Mouse (Mus musculus) kidney, adult 2 months (tissue): Measurements from ENCODE around the gene Bclaf3. TPM values are rescaled to one million over a fixed set of nuclear protein-coding genes. Genes with fewer than 3 reads are reported as not detected.
"Not testable (repeated sequence)": the region's sequence is repeated elsewhere in the genome, so short reads cannot be mapped to it uniquely, and the experiment has no call there.

Experiments used
- DNase-seq: peaks from one replicate; pipeline ENCODE4 v3.0.0; 2021
- H3K27ac ChIP-seq: fragments of 200-500 bp; 2 replicates; pipeline ENCODE4 v1.5.1; 2012; ENCODE audit warnings: low read depth, low read length, control low read depth, inconsistent platforms; ENCODE audit not compliant: insufficient read depth
- H3K27me3 ChIP-seq: fragments of 200-500 bp; replicated peaks from 2 replicates; pipeline ENCODE4 v1.6.1; 2012; ENCODE audit warnings: mild to moderate bottlenecking, moderate library complexity, low read length, inconsistent platforms; ENCODE audit not compliant: control insufficient read depth, insufficient read depth
- H3K36me3 ChIP-seq: fragments of 200-500 bp; 2 replicates; pipeline ENCODE4 v1.6.1; 2012; ENCODE audit warnings: mild to moderate bottlenecking, moderate library complexity, low read length, inconsistent platforms; ENCODE audit not compliant: control insufficient read depth, insufficient read depth
- H3K4me1 ChIP-seq: fragments of 200-500 bp; 2 replicates; pipeline ENCODE4 v1.6.1; 2011; ENCODE audit warnings: low read length; ENCODE audit not compliant: control insufficient read depth, insufficient read depth
- H3K4me3 ChIP-seq: fragments of 200-500 bp; 2 replicates; pipeline ENCODE4 v1.5.1; 2011; ENCODE audit warnings: mild to moderate bottlenecking, low read depth, low read length, control low read depth; ENCODE audit not compliant: insufficient read depth
- CTCF ChIP-seq: fragments of 200-500 bp; conservative IDR thresholded peaks from 2 replicates; pipeline ENCODE4 v1.5.1; 2011; ENCODE audit warnings: low read depth, mild to moderate bottlenecking, control low read depth, low read length, moderate library complexity, mixed read lengths; ENCODE audit not compliant: insufficient read depth, insufficient read length
- POLR2A ChIP-seq: fragments of 200-500 bp; IDR thresholded peaks from one replicate; pipeline ENCODE4 v1.6.1; 2011; ENCODE audit warnings: low read depth, low read length, control low read depth
- WGBS: fragments of 180-500 bp; shearing (Covaris S2); methylation state at CpG from one replicate; pipeline ENCODE4 v1.1.7; 2018; 5-methylcytosine and 5-hydroxymethylcytosine counted together
- polyA plus RNA-seq: library from polyadenylated mRNA; depleted of rRNA; stranded (reverse); fragments of >200 nt; gene quantifications from 2 replicates; pipeline ENCODE4 v1.2.3, GENCODE M21; 2012; rRNA removed

The Bclaf3 gene
- polyA plus RNA-seq: 1.4 and 1.9 TPM in 2 replicates

GRCm38 (mm10) chrX:159526388-159526787, at the start of gene Bclaf3:
Bclaf3 (plus strand) TSS chrX:159526688.
- WGBS: 88% methylated on average over 6 of the region's 6 CpGs
- no peak within 1 kb of the TSS for H3K4me3 ChIP-seq
- H3K27me3 ChIP-seq: no peaks in the 10 kb centered on the region
- TF ChIP-seq CTCF: no peak
- no peak for TF ChIP-seq POLR2A
- DNase-seq: no peak
- no peaks in the 10 kb centered on the region for H3K36me3 ChIP-seq
- no peaks in the 10 kb centered on the region for H3K4me1 ChIP-seq
- H3K27ac ChIP-seq: no peak within 1 kb of the TSS

DNA sequence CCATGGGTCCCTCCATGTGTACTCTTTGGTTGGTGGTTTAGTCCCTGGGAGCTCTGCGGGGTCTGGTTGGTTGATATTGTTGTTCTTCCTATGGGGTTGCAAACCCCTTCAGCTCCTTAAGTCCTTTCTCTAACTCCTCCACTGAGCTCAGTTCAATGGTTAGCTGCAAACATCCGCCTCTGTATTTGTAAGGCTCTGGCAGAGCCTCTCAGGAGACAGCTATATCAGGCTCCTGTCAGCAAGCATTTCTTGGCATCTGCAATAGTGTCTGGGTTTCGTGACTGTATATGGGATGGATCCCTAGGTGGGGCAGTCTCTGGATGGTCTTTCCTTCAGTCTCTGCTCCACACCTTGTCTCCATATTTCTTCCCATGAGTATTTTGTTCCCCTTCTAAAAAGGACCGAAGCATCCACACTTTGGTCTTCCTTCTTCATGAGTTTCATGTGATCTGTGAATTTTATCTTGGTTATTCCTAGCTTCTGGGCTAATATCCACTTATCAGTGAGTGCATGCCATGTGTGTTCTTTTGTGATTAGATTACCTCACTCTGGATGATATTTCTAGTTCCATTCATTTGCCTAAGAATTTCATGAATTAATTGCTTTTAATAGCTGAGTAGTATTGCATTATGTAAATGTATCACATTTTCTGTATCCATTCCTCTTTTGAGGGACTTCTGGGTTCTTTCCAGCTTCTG, 48.1 kb upstream of the Bclaf3 start:
- not testable (repeated sequence) for H3K27me3 ChIP-seq, H3K36me3 ChIP-seq, H3K27ac ChIP-seq, DNase-seq, H3K4me1 ChIP-seq, H3K4me3 ChIP-seq
- 88% methylated on average over 4 of the region's 4 CpGs for WGBS

- DNase-seq: no peak
- H3K27me3 ChIP-seq: no peaks in the 10 kb centered on the region
- H3K4me1 ChIP-seq: no peaks in the 10 kb centered on the region
- no peaks in the 10 kb centered on the region for H3K36me3 ChIP-seq
- 93% methylated on average over 1 of the region's 1 CpGs for WGBS
- H3K27ac ChIP-seq: no peak overlapping the region
- TF ChIP-seq POLR2A: no peak
- TF ChIP-seq CTCF: no peak
- no peak overlapping the region for H3K4me3 ChIP-seq
Observed at GRCm38 (mm10) chrX:159484247-159484646, 42.2 kb upstream of the Bclaf3 start.

- no peak for TF ChIP-seq CTCF
- no peak for TF ChIP-seq POLR2A
- Histone ChIP-seq H3K27ac (no peak overlapping the region), H3K27me3 (no peaks in the 10 kb centered on the region), H3K4me3 (no peak overlapping the region), H3K36me3 (no peaks in the 10 kb centered on the region), H3K4me1 (no peaks in the 10 kb centered on the region)
- 51% methylated on average over 2 of the region's 2 CpGs for WGBS
- no peak for DNase-seq
Observed at GRCm38 (mm10) chrX:159503181-159503580, 23.3 kb upstream of the Bclaf3 start.

DNA sequence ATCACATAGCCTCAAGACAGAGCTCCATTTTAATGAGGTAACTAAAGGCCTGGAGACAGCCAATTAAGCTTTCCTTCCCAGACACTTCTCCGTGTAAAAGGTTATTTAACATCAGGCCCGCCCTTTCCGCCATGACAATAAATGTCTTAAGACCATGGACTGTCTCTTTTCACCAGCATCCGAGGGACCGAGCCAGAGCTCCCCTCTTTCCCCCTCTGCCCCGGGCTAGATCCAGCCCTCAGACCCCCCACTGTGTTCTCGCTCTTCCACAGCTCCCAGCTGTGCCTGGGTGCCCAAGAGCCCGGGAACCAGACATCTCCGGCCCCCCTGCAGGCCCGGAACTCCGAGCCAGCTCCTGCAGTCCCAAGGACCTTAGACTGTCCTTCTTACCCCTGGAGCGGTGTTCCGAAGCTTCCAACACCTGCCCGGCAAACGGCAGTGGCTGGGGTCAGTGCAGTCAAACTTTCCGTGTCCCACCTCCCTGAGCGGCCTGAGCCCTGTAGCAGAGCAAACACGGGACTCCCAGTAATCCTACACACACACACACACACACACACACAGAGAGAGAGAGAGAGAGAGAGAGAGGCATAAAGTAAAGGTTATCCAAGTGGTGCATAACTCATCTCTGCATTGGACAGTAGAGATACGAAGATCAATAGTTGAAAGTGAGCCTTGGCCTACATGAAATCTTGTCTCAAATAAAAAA, 18.0 kb upstream of the Bclaf3 start:
- TF ChIP-seq CTCF: no peak
- no peak for TF ChIP-seq POLR2A
- DNase-seq: no peak
- H3K36me3 ChIP-seq: no peaks in the 10 kb centered on the region
- no peaks in the 10 kb centered on the region for H3K27me3 ChIP-seq
- H3K27ac ChIP-seq: no peak overlapping the region
- H3K4me1 ChIP-seq: no peaks in the 10 kb centered on the region
- 57% methylated on average over 19 of the region's 19 CpGs for WGBS
- no peak overlapping the region for H3K4me3 ChIP-seq

DNA sequence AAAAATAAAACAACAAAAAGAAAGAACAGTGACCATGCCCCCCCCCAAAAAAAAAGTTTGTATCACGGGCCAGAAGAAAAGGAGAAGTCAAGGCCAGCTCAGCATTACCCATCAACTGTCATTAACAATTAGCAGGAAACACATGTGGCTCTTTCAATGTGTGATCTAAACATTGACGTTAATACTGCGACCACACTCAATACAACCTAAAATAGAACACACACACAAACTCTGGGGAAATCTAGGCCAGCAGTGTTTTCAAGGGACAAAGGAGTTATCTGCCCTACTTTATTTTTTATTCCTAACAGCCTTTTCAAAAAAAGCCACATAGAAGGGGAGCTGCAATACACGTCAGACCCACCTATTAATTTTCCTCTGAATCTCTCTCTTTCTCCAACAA, 17.4 kb upstream of the Bclaf3 start:
- TF ChIP-seq CTCF: no peak
- no peak for TF ChIP-seq POLR2A
- no peaks in the 10 kb centered on the region for H3K36me3 ChIP-seq
- no peak overlapping the region for H3K4me3 ChIP-seq
- 76% methylated on average over 4 of the region's 4 CpGs for WGBS
- no peak for DNase-seq
- H3K27me3 ChIP-seq: no peaks in the 10 kb centered on the region
- no peaks in the 10 kb centered on the region for H3K4me1 ChIP-seq
- H3K27ac ChIP-seq: no peak overlapping the region

GRCm38 (mm10) chrX:159509847-159510715, 16.4 kb upstream of the Bclaf3 start:
- no peak for TF ChIP-seq CTCF
- no peak for TF ChIP-seq POLR2A
- no peak for DNase-seq
- Histone ChIP-seq H3K4me1 (no peaks in the 10 kb centered on the region), H3K4me3 (no peak overlapping the region), H3K27me3 (no peaks in the 10 kb centered on the region), H3K36me3 (no peaks in the 10 kb centered on the region), H3K27ac (no peak overlapping the region)
- 85% methylated on average over 19 of the region's 19 CpGs for WGBS
